Mouse (Mus musculus) bone marrow macrophage, adult 2 months (primary cell): Measurements from ENCODE around the gene Trim63.

Source experiments
- CTCF ChIP-seq: IDR thresholded peaks from 2 replicates; pipeline ENCODE4 v1.5.1; 2012; ENCODE audit warnings: low read depth, mild to moderate bottlenecking, low read length, moderate library complexity
- POLR2A ChIP-seq: IDR thresholded peaks from 2 replicates; pipeline ENCODE4 v1.6.1; 2012; ENCODE audit warnings: mild to moderate bottlenecking, low read depth, low read length, borderline replicate concordance

DNA sequence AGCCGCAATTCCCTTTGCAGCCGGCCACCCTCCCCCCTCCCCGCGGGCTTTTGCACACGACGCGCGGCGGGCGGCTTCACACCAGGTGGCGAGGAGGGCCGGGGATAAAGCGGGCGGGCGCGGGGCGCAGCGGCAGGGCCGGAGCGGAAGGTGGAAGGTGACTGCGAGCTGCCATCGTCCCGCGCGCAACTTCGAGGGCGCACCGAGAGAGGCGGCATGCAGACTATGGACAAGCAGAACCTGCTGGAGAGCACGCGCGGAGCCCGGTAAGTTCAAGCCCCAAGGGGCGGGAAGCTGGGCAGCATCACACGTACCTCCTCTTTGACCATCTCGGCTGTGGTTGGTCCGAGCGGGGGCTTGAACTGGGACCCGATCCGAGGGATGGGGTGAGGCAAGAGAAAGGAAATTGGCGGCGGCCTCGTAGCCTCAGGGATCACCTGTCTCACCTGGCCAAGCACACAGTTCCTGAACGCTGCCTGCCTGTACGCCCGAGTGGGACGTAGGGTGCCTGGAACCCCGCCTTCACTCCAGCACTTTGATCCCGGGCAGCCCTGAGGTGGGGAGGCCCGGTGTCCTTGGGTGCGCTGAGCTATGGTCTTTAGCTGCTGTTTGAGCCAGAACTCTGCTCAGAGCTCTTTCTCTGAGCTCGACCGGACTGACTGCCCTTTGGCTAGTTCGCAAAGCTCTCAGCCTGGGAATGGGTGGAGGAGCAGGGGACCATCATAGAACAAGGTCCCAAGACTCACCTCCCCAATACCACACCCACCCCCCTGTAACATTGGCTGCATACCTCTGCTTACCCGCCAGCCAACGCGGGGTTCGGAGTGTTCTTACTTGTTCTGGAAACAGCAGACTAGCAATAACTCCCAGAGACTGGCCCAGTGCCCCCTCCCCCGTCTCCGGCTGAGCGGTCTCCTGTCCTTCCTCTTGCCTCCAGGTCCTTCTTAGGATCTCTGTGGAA is 28.4 kb downstream of the Trim63 start, which contains the start of gene Slc30a2:
- TF ChIP-seq CTCF (no peak), POLR2A (no peak)
